Comparison of ENCODE assay signal across 10 mouse cellular contexts in the genomic region with DNA sequence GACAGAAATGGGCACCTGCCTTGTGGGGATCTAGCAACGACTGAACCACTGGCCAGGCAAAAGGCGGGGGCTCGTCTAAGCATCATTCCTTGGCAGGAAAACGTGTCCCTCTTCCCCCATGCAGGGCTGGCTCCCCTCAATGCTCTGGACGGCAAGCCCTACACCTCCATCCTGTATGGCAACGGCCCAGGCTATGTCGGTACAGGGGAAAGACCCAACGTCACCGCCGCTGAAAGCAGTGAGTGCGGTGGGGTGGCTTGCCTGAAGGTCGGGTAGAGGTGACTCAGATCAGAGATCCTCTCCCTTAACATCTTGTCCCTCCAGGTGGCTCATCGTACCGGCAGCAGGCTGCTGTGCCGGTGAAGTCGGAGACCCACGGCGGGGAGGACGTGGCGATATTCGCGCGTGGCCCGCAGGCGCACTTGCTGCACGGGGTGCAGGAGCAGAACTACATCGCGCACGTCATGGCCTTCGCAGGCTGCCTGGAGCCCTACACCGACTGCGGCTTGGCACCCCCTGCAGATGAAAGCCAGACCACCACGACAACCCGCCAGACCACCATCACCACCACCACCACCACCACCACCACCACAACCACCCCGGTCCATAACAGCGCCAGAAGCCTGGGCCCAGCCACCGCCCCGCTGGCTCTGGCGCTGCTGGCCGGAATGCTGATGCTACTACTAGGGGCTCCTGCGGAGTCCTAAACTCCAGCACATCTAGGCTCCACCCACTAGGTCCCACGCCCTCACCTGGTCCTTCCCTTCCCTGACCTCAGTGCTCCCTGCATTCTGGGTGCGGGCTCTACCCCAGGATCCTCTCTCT. TPM values are rescaled to one million over a fixed set of nuclear protein-coding genes. Genes with fewer than 3 reads are reported as not detected.
A peak's percentile ranks its signal among the peaks of the same experiment; 100 is the strongest.
DNase-seq lines count a peak whose midpoint lies in the region; ATAC-seq and TF ChIP-seq lines count a peak whose summit lies in the region.
"Had no signal": no experiment of that assay in that cellular context is flagged by ENCODE, and none has a peak within 500 bp of the region (broad histone marks: within the 10 kb centered on the region; RNA-seq: fewer than 3 reads in every experiment).

No protein-coding gene starts in this region.

- no peak for TF ChIP-seq EP300 in liver, postnatal 0 days (IDR thresholded peaks at IDR 0.05; ENCODE audit: low read depth)

- H3K27me3 ChIP-seq in E14TG2a.4 (ENCODE audit: insufficient read depth, low read length): peaks cover 49% of the 10 kb centered on the region
- H3K27me3 ChIP-seq in forebrain, embryonic 14.5 days (replicated peaks; ENCODE audit: control insufficient read depth, insufficient read depth, low read length): peaks cover 19% of the 10 kb centered on the region
- H3K27me3 ChIP-seq in neural tube, embryonic 13.5 days: peaks cover 39% of the 10 kb centered on the region
- H3K27me3 ChIP-seq in liver, postnatal 0 days (ENCODE audit: insufficient read depth, low read length): peaks cover 20% of the 10 kb centered on the region

- TF ChIP-seq CTCF in E14TG2a.4 (conservative IDR thresholded peaks at IDR 0.05; ENCODE audit: low read length): no peak
- no peak for TF ChIP-seq CTCF in liver, postnatal 0 days (IDR thresholded peaks at IDR 0.05; ENCODE audit: low read depth)

- H3K4me3 ChIP-seq in E14TG2a.4 (replicated peaks; ENCODE audit: low read length): peak overlapping the region; percentile 73
- 0 out of 2 replicates have a peak overlapping the region, but pooled peaks have one; percentile 10 for H3K4me3 ChIP-seq in forebrain, embryonic 14.5 days (ENCODE audit: low read depth, low read length)
- peak overlapping the region; percentile 15; the same call in 1 of the 2 replicates for H3K4me3 ChIP-seq in neural tube, embryonic 13.5 days
- no peak overlapping the region for H3K4me3 ChIP-seq in liver, postnatal 0 days (ENCODE audit: low read depth, low read length)

- H3K9ac ChIP-seq in forebrain, embryonic 14.5 days (ENCODE audit: low read length): no peak overlapping the region
- no peak overlapping the region for H3K9ac ChIP-seq in neural tube, embryonic 13.5 days
- no peak overlapping the region for H3K9ac ChIP-seq in liver, postnatal 0 days (replicated peaks)

- H3K9me3 ChIP-seq in E14TG2a.4 (ENCODE audit: low read length): peaks cover 34% of the 10 kb centered on the region
- no peaks in the 10 kb centered on the region for H3K9me3 ChIP-seq in forebrain, embryonic 14.5 days (replicated peaks; ENCODE audit: control insufficient read depth, low read length)
- no peaks in the 10 kb centered on the region for H3K9me3 ChIP-seq in neural tube, embryonic 13.5 days
- no peaks in the 10 kb centered on the region for H3K9me3 ChIP-seq in liver, postnatal 0 days (ENCODE audit: low read length)

- H3K27ac ChIP-seq in forebrain, embryonic 14.5 days (ENCODE audit: low read depth, low read length): no peak overlapping the region
- H3K27ac ChIP-seq in neural tube, embryonic 13.5 days (replicated peaks): no peak overlapping the region
- no peak overlapping the region for H3K27ac ChIP-seq in liver, postnatal 0 days (ENCODE audit: low read depth)

- 13% methylated on average over 43 of the region's 43 CpGs for WGBS in forebrain, embryonic 14.5 days
- WGBS in neural tube, embryonic 13.5 days: 9% methylated on average over 42 of the region's 43 CpGs
- WGBS in liver, postnatal 0 days (ENCODE audit: insufficient replicate concordance): 10% methylated on average over 43 of the region's 43 CpGs

- H3K36me3 ChIP-seq in E14TG2a.4 (ENCODE audit: insufficient read depth, low read length): no peaks in the 10 kb centered on the region
- H3K36me3 ChIP-seq in forebrain, embryonic 14.5 days (ENCODE audit: control insufficient read depth, insufficient read depth, low read length): no peaks in the 10 kb centered on the region
- H3K36me3 ChIP-seq in neural tube, embryonic 13.5 days: no peaks in the 10 kb centered on the region
- H3K36me3 ChIP-seq in liver, postnatal 0 days (replicated peaks; ENCODE audit: insufficient read depth, low read length): no peaks in the 10 kb centered on the region

- peak; percentile 17 to 28 for DNase-seq in frontal cortex, postnatal 25 days (ENCODE audit: low spot score in 2 of 2)
- no peak for DNase-seq in forebrain, embryonic 14.5 days (ENCODE audit: low spot score)
- DNase-seq in layer of hippocampus, postnatal 25 days (ENCODE audit: extremely low spot score in 1 of 2, low spot score in 1 of 2): peak; percentile 25 to 48
- DNase-seq in gastrocnemius, postnatal 25 days: no peak
- no peak for DNase-seq in liver, postnatal 0 days

- peaks cover 14% of the 10 kb centered on the region for H3K4me1 ChIP-seq in E14TG2a.4 (replicated peaks; ENCODE audit: low read depth, low read length)
- no peaks in the 10 kb centered on the region for H3K4me1 ChIP-seq in forebrain, embryonic 14.5 days (ENCODE audit: control insufficient read depth, insufficient read depth, low read length)
- peaks cover 7% of the 10 kb centered on the region for H3K4me1 ChIP-seq in neural tube, embryonic 13.5 days (replicated peaks)
- no peaks in the 10 kb centered on the region for H3K4me1 ChIP-seq in liver, postnatal 0 days (ENCODE audit: insufficient read depth)

- no peak for ATAC-seq in frontal cortex, adult (ENCODE audit: low TSS enrichment)
- ATAC-seq in forebrain, embryonic 14.5 days: no peak
- no peak; the same call in 1 of the 2 replicates for ATAC-seq in neural tube, embryonic 13.5 days (ENCODE audit: low read depth)
- ATAC-seq in liver, postnatal 0 days: no peak

- H3K4me2 ChIP-seq in forebrain, embryonic 14.5 days (ENCODE audit: low read length): peak overlapping the region; percentile 33; the same call in 1 of the 2 replicates
- peak overlapping the region; percentile 41 for H3K4me2 ChIP-seq in neural tube, embryonic 13.5 days
- no peak overlapping the region for H3K4me2 ChIP-seq in liver, postnatal 0 days (ENCODE audit: low read depth, low read length)

RNA-seq across cellular contexts. Expression of a gene that starts 2.6 kb away (rescaled TPM):
- not detected in 2 replicates for polyA plus RNA-seq in forebrain, embryonic 14.5 days (2014; fragmentation: Nextera tagmentation; extraction: Ambion mirVana)
- total RNA-seq in layer of hippocampus, postnatal 25 days (2021): not detected
- not detected in 2 replicates for polyA plus RNA-seq in neural tube, embryonic 13.5 days (2015; fragmentation: Nextera tagmentation; extraction: Ambion mirVana)
- not detected for total RNA-seq in gastrocnemius, postnatal 25 days (2021)
- polyA plus RNA-seq in liver, postnatal 0 days (2015; fragmentation: Nextera tagmentation; extraction: Ambion mirVana): not detected in 2 replicates
- total RNA-seq: CH12.LX had no signal
- polyA plus RNA-seq: liver, embryonic 16.5 days had no signal

RNA-seq across cellular contexts. Expression of a gene that starts 26.0 kb away (rescaled TPM):
- polyA plus RNA-seq in forebrain, embryonic 14.5 days (2014; fragmentation: Nextera tagmentation; extraction: Ambion mirVana): not detected in 2 replicates
- not detected for total RNA-seq in layer of hippocampus, postnatal 25 days (2021)
- not detected in 2 replicates for polyA plus RNA-seq in neural tube, embryonic 13.5 days (2015; fragmentation: Nextera tagmentation; extraction: Ambion mirVana)
- total RNA-seq in gastrocnemius, postnatal 25 days (2021): not detected
- not detected in 2 replicates for polyA plus RNA-seq in liver, postnatal 0 days (2015; fragmentation: Nextera tagmentation; extraction: Ambion mirVana)
- total RNA-seq: CH12.LX had no signal

RNA-seq across cellular contexts. Expression of a gene that starts 28.9 kb away (rescaled TPM):
- polyA plus RNA-seq in forebrain, embryonic 14.5 days (2014; fragmentation: Nextera tagmentation; extraction: Ambion mirVana): 18.1 and 18.4 TPM in 2 replicates
- total RNA-seq in layer of hippocampus, postnatal 25 days (2021): 1 to 10 TPM; 1.4 to 3.6 TPM
- 62.4 and 73.8 TPM in 2 replicates for polyA plus RNA-seq in neural tube, embryonic 13.5 days (2015; fragmentation: Nextera tagmentation; extraction: Ambion mirVana)
- not detected for total RNA-seq in gastrocnemius, postnatal 25 days (2021)
- 0.16 and 0.32 TPM in 2 replicates for polyA plus RNA-seq in liver, postnatal 0 days (2015; fragmentation: Nextera tagmentation; extraction: Ambion mirVana)
- total RNA-seq: CH12.LX had no signal

RNA-seq across cellular contexts. Expression of a gene that starts 37.7 kb away (rescaled TPM):
- polyA plus RNA-seq in forebrain, embryonic 14.5 days (2014; fragmentation: Nextera tagmentation; extraction: Ambion mirVana): not detected in 2 replicates
- not detected for total RNA-seq in layer of hippocampus, postnatal 25 days (2021)
- not detected in 2 replicates for polyA plus RNA-seq in neural tube, embryonic 13.5 days (2015; fragmentation: Nextera tagmentation; extraction: Ambion mirVana)
- total RNA-seq in gastrocnemius, postnatal 25 days (2021): not detected
- polyA plus RNA-seq in liver, postnatal 0 days (2015; fragmentation: Nextera tagmentation; extraction: Ambion mirVana): not detected in 2 replicates
- total RNA-seq: CH12.LX had no signal
- polyA plus RNA-seq: liver, embryonic 16.5 days had no signal

RNA-seq across cellular contexts. Expression of a gene that starts 55.7 kb away (rescaled TPM):
- polyA plus RNA-seq in forebrain, embryonic 14.5 days (2014; fragmentation: Nextera tagmentation; extraction: Ambion mirVana): 0.58 and 1.1 TPM in 2 replicates
- total RNA-seq in layer of hippocampus, postnatal 25 days (2021): under 1 TPM; 0.34 to 0.42 TPM
- polyA plus RNA-seq in neural tube, embryonic 13.5 days (2015; fragmentation: Nextera tagmentation; extraction: Ambion mirVana): 6.6 and 7.1 TPM in 2 replicates
- total RNA-seq in gastrocnemius, postnatal 25 days (2021): not detected
- polyA plus RNA-seq in liver, postnatal 0 days (2015; fragmentation: Nextera tagmentation; extraction: Ambion mirVana): not detected in 2 replicates
- total RNA-seq: CH12.LX had no signal
- polyA plus RNA-seq: liver, embryonic 16.5 days had no signal

Comparison
In these comparisons a context has a peak if more than half of its experiments do, and no peak if none do; other contexts are left out.
1. DNase-seq: peak in frontal cortex, postnatal 25 days (2 of 2) and layer of hippocampus, postnatal 25 days (2 of 2); none in forebrain, embryonic 14.5 days (single experiment), gastrocnemius, postnatal 25 days (single experiment) and liver, postnatal 0 days (single experiment).
2. RNA of a gene that starts 28.9 kb away (polyA plus RNA-seq): 62.4 to 73.8 TPM in neural tube, embryonic 13.5 days and 18.1 to 18.4 TPM in forebrain, embryonic 14.5 days; 0.16 to 0.32 TPM in liver, postnatal 0 days; every median in the first group is over 10 times any median in the second.